Mouse (Mus musculus): ENCODE data around the gene Lmx1a. TPM values are rescaled to one million over a fixed set of nuclear protein-coding genes. Genes with fewer than 3 reads are reported as not detected.

Gene Lmx1a
- polyA plus RNA-seq, 1 experiment from 2014 or later, result 15.0 TPM

DNA sequence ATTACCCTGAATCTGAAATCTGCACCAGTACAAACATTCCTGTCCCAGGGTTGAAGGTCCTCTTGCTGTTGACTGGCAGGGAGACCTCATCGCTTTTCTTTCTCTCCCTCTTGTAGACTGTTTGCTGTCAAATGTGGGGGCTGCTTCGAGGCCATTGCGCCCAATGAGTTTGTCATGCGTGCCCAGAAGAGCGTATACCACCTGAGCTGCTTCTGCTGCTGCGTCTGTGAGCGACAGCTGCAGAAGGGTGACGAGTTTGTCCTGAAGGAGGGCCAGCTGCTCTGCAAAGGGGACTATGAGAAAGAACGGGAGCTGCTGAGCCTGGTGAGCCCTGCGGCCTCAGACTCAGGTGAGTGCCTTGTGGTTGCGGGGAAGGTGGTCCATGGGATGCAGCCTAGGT lies 102.2 kb downstream of the Lmx1a start:
- H3K4me1 ChIP-seq (replicated peaks), result 0 out of 2 replicates have a peak, but pooled peaks cover 5% of the 10 kb centered on the region
- peaks cover 30% of the 10 kb centered on the region for H3K27me3 ChIP-seq
- no peak for ATAC-seq
- no peak overlapping the region for H3K27ac ChIP-seq
- 74% methylated on average over 11 of the region's 11 CpGs for WGBS
- H3K9me3 ChIP-seq, result no peaks in the 10 kb centered on the region
- H3K9ac ChIP-seq (replicated peaks), result no peak overlapping the region
- H3K4me3 ChIP-seq (replicated peaks), result no peak overlapping the region
- no peaks in the 10 kb centered on the region for H3K36me3 ChIP-seq
- H3K4me2 ChIP-seq (replicated peaks), result no peak overlapping the region

DNA sequence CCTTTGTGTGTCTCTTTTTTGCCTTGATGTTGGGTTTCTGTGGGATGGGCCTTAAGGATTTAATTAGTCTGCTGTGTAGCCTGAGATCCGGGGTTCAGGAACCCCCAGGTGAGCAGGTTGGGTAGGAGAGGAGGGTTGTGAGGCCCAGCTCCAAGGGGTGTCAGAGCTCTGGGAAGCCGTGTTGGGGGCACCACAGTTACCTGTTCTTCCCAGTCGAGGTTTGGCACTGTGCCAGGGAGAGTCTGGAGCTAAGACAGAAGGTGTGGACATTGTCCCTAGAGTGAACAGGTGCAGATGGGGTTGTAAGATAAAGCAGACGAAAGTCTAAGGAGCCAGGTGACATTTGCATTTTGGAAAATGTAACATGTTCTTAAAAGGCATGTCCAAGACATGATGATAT lies 112.9 kb downstream of the Lmx1a start:
- Histone ChIP-seq H3K4me3 (replicated peaks) (no peak overlapping the region), H3K4me2 (replicated peaks) (peak overlapping the region; percentile 70), H3K9me3 (no peaks in the 10 kb centered on the region), H3K9ac (replicated peaks) (0 out of 2 replicates have a peak overlapping the region, but pooled peaks have one; percentile 63), H3K27ac (peak overlapping the region; percentile 94), H3K4me1 (replicated peaks) (peaks cover 39% of the 10 kb centered on the region), H3K36me3 (no peaks in the 10 kb centered on the region), H3K27me3 (peaks cover 59% of the 10 kb centered on the region)
- ATAC-seq, result peak; percentile 10; the same call in 1 of the 2 replicates
- 36% methylated on average over 4 of the region's 4 CpGs for WGBS

GRCm38 (mm10) chr1:167802510-167803271 lies 113.7 kb downstream of the Lmx1a start:
- Histone ChIP-seq H3K4me1 (replicated peaks) (peaks cover 39% of the 10 kb centered on the region), H3K27ac (peak overlapping the region; percentile 94), H3K9ac (replicated peaks) (peak overlapping the region; percentile 63), H3K4me2 (replicated peaks) (peak overlapping the region; percentile 70), H3K4me3 (replicated peaks) (peak overlapping the region; percentile 52), H3K27me3 (peaks cover 62% of the 10 kb centered on the region), H3K36me3 (no peaks in the 10 kb centered on the region), H3K9me3 (no peaks in the 10 kb centered on the region)
- under 1% methylated on average over 59 of the region's 59 CpGs for WGBS
- peak; percentile 86 for ATAC-seq

- Histone ChIP-seq H3K27ac (peak overlapping the region; percentile 94), H3K9me3 (no peaks in the 10 kb centered on the region), H3K9ac (replicated peaks) (peak overlapping the region; percentile 63; the same call in 1 of the 2 replicates), H3K4me2 (replicated peaks) (peak overlapping the region; percentile 70), H3K4me1 (replicated peaks) (peaks cover 39% of the 10 kb centered on the region), H3K36me3 (no peaks in the 10 kb centered on the region), H3K4me3 (replicated peaks) (peak overlapping the region; percentile 52), H3K27me3 (peaks cover 62% of the 10 kb centered on the region)
- peak; percentile 21 for ATAC-seq
- WGBS, result 4% methylated on average over 10 of the region's 10 CpGs
Observed at GRCm38 (mm10) chr1:167803351-167803981, 114.4 kb downstream of the Lmx1a start.

- Histone ChIP-seq H3K27me3 (peaks cover 53% of the 10 kb centered on the region), H3K4me2 (replicated peaks) (no peak overlapping the region), H3K9ac (replicated peaks) (no peak overlapping the region), H3K27ac (peak overlapping the region; percentile 31; the same call in 1 of the 2 replicates), H3K4me1 (replicated peaks) (peaks cover 39% of the 10 kb centered on the region), H3K4me3 (replicated peaks) (no peak overlapping the region), H3K9me3 (no peaks in the 10 kb centered on the region), H3K36me3 (no peaks in the 10 kb centered on the region)
- 53% methylated on average over 7 of the region's 7 CpGs for WGBS
- no peak for ATAC-seq
Observed at GRCm38 (mm10) chr1:167804836-167805235, 115.8 kb downstream of the Lmx1a start.

GRCm38 (mm10) chr1:167811141-167811540 lies 122.1 kb downstream of the Lmx1a start:
- H3K27ac ChIP-seq, result no peak overlapping the region
- no peaks in the 10 kb centered on the region for H3K4me1 ChIP-seq (replicated peaks)
- no peaks in the 10 kb centered on the region for H3K36me3 ChIP-seq
- no peaks in the 10 kb centered on the region for H3K9me3 ChIP-seq
- no peak overlapping the region for H3K4me3 ChIP-seq (replicated peaks)
- ATAC-seq, result no peak
- H3K9ac ChIP-seq (replicated peaks), result no peak overlapping the region
- no peak overlapping the region for H3K4me2 ChIP-seq (replicated peaks)
- peaks cover 26% of the 10 kb centered on the region; the same call in 1 of the 2 replicates for H3K27me3 ChIP-seq
- 86% methylated on average over 4 of the region's 4 CpGs for WGBS

DNA sequence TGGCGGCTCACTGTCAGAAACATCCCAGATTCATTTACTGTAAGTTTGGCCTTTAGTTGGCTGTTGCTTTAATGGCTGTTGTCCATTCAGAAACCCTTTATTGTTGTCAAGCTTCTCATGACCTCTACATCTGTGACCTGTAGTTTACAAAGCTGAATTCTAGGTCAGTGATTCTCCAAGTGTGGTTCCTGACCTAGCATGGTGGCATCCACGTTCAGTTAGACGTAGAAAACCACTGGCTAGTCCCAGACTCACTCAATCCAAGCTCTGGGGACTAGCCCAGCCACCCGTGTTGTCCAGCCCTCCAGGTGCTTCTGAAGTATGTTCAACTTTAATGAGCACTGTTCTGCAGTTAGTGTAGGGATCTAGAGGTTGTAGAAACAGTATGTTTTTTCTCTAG lies 126.1 kb downstream of the Lmx1a start:
- peaks cover 7% of the 10 kb centered on the region; the same call in 1 of the 2 replicates for H3K27me3 ChIP-seq
- 81% methylated on average over 4 of the region's 4 CpGs for WGBS
- H3K4me3 ChIP-seq (replicated peaks), result no peak overlapping the region
- peaks cover 11% of the 10 kb centered on the region for H3K4me1 ChIP-seq (replicated peaks)
- no peak overlapping the region for H3K27ac ChIP-seq
- H3K4me2 ChIP-seq (replicated peaks), result no peak overlapping the region
- no peaks in the 10 kb centered on the region for H3K36me3 ChIP-seq
- no peak for ATAC-seq
- H3K9me3 ChIP-seq, result no peaks in the 10 kb centered on the region
- no peak overlapping the region for H3K9ac ChIP-seq (replicated peaks)

- Histone ChIP-seq H3K27ac (no peak overlapping the region), H3K4me1 (replicated peaks) (peaks cover 11% of the 10 kb centered on the region), H3K27me3 (peaks cover 7% of the 10 kb centered on the region; the same call in 1 of the 2 replicates), H3K4me2 (replicated peaks) (no peak overlapping the region), H3K9me3 (no peaks in the 10 kb centered on the region), H3K9ac (replicated peaks) (no peak overlapping the region), H3K36me3 (no peaks in the 10 kb centered on the region), H3K4me3 (replicated peaks) (no peak overlapping the region)
- WGBS, result 37% methylated on average over 6 of the region's 6 CpGs
- no peak for ATAC-seq
Observed at GRCm38 (mm10) chr1:167817028-167817427, 128.0 kb downstream of the Lmx1a start.

GRCm38 (mm10) chr1:167817616-167818015 lies 128.6 kb downstream of the Lmx1a start:
- Histone ChIP-seq H3K36me3 (no peaks in the 10 kb centered on the region), H3K27me3 (peaks cover 7% of the 10 kb centered on the region; the same call in 1 of the 2 replicates), H3K27ac (no peak overlapping the region), H3K4me1 (replicated peaks) (peaks cover 11% of the 10 kb centered on the region), H3K9me3 (no peaks in the 10 kb centered on the region), H3K4me3 (replicated peaks) (no peak overlapping the region), H3K9ac (replicated peaks) (no peak overlapping the region), H3K4me2 (replicated peaks) (no peak overlapping the region)
- 0 out of 2 replicates have a peak, but pooled peaks have one; percentile 17 for ATAC-seq
- 14% methylated on average over 1 of the region's 1 CpGs for WGBS

- H3K4me1 ChIP-seq (replicated peaks), result peaks cover 11% of the 10 kb centered on the region
- ATAC-seq, result no peak
- H3K36me3 ChIP-seq, result no peaks in the 10 kb centered on the region
- no peaks in the 10 kb centered on the region for H3K9me3 ChIP-seq
- 0 out of 2 replicates have a peak, but pooled peaks cover 2% of the 10 kb centered on the region for H3K27me3 ChIP-seq
- H3K9ac ChIP-seq (replicated peaks), result no peak overlapping the region
- H3K4me3 ChIP-seq (replicated peaks), result no peak overlapping the region
- WGBS, result 96% methylated on average over 6 of the region's 6 CpGs
- H3K27ac ChIP-seq, result no peak overlapping the region
- H3K4me2 ChIP-seq (replicated peaks), result no peak overlapping the region
Observed at GRCm38 (mm10) chr1:167820031-167820430, 131.0 kb downstream of the Lmx1a start.

DNA sequence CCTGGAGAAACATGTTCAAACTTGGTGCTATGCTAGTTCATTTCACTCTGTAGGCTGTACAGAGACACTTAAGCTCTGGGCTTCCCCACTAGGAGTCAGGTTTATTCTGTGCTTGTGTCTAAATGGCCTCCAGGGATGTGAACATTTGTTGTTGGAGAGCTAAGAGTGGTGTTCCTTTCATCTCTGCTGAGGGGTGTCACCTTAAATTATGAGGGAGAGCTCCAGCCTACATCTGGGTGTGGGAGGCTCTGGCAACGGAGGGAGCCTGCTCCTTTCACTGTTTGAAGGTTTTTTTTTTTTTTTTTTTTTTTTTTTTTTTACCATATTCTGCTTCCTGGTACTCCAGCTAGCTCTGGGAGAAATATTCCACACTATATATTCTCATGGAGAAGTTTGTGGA lies 132.1 kb downstream of the Lmx1a start:
- 69% methylated on average over 1 of the region's 1 CpGs for WGBS
- no peak for ATAC-seq
- no peak overlapping the region for H3K27ac ChIP-seq
- peaks cover 11% of the 10 kb centered on the region for H3K4me1 ChIP-seq (replicated peaks)
- H3K36me3 ChIP-seq, result no peaks in the 10 kb centered on the region
- no peak overlapping the region for H3K4me3 ChIP-seq (replicated peaks)
- H3K4me2 ChIP-seq (replicated peaks), result no peak overlapping the region
- H3K27me3 ChIP-seq, result no peaks in the 10 kb centered on the region
- H3K9me3 ChIP-seq, result no peaks in the 10 kb centered on the region
- H3K9ac ChIP-seq (replicated peaks), result no peak overlapping the region

DNA sequence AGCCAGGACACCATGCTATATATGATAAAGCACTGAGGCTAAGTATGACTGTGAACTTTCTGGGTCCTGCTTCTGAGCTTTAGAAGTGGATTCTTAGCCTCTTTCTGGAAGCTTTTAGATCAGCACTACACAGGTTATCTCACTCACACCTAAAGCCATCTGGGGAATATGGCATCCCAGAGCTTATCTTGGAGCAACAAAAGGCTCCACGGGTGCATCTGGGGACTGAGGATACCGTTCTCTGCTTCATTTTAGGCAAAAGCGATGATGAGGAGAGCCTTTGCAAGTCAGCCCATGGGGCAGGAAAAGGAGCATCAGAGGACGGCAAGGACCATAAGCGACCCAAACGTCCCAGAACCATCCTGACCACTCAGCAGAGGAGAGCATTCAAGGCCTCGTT lies 141.3 kb downstream of the Lmx1a start:
- H3K9ac ChIP-seq (replicated peaks), result no peak overlapping the region
- H3K4me1 ChIP-seq (replicated peaks), result no peaks in the 10 kb centered on the region
- no peak overlapping the region for H3K4me3 ChIP-seq (replicated peaks)
- no peak overlapping the region for H3K4me2 ChIP-seq (replicated peaks)
- no peaks in the 10 kb centered on the region for H3K9me3 ChIP-seq
- ATAC-seq, result no peak
- no peaks in the 10 kb centered on the region for H3K27me3 ChIP-seq
- WGBS, result 85% methylated on average over 7 of the region's 7 CpGs
- H3K27ac ChIP-seq, result no peak overlapping the region
- no peaks in the 10 kb centered on the region for H3K36me3 ChIP-seq
